Mouse (Mus musculus) G1E (cell line): ENCODE results near the gene Pdia2. TPM values are rescaled to one million over a fixed set of nuclear protein-coding genes. Genes with fewer than 3 reads are reported as not detected.
"Not testable (repeated sequence)": the region's sequence is repeated elsewhere in the genome, so short reads cannot be mapped to it uniquely, and the experiment has no call there.

Experiments used
- ATAC-seq: 2 replicates; pipeline ENCODE4 v1.8.0; 2016; ENCODE audit warnings: mild to moderate bottlenecking; ENCODE audit not compliant: insufficient number of reproducible peaks, poor library complexity, low FRiP score, severe bottlenecking; ENCODE audit errors: extremely low read depth
- DNase-seq: peaks from one replicate; pipeline ENCODE4 v3.0.0; 2012; ENCODE audit warnings: low spot score
- H3K27me3 ChIP-seq: 2 replicates; pipeline ENCODE4 v1.6.1; 2012; ENCODE audit warnings: mild to moderate bottlenecking, low read length, inconsistent platforms; ENCODE audit not compliant: insufficient read depth
- H3K36me3 ChIP-seq: replicated peaks from 2 replicates; pipeline ENCODE3; 2012; ENCODE audit warnings: mild to moderate bottlenecking, inconsistent platforms
- H3K4me1 ChIP-seq: 2 replicates; pipeline ENCODE4 v1.6.1; 2012; ENCODE audit warnings: low read depth, low read length, inconsistent platforms, mixed read lengths; ENCODE audit not compliant: insufficient read depth
- H3K4me3 ChIP-seq: 2 replicates; pipeline ENCODE4 v1.5.1; 2012; ENCODE audit warnings: low read depth, mild to moderate bottlenecking, inconsistent platforms, low read length, moderate library complexity, mixed read lengths
- H3K9me3 ChIP-seq: replicated peaks from 2 replicates; pipeline ENCODE4 v1.6.1; 2012; ENCODE audit warnings: inconsistent platforms
- CTCF ChIP-seq: IDR thresholded peaks from 2 replicates; pipeline ENCODE4 v1.5.1; 2012; ENCODE audit warnings: low read depth, low read length, inconsistent platforms, mixed read lengths
- GATA1 ChIP-seq: IDR thresholded peaks from 2 replicates; pipeline ENCODE4 v1.6.1; 2012; ENCODE audit warnings: borderline replicate concordance, low read length, inconsistent platforms, mixed read lengths
- GATA2 ChIP-seq: IDR thresholded peaks from 2 replicates; pipeline ENCODE4 v1.6.1; 2012; ENCODE audit warnings: low read depth, low read length, inconsistent platforms, borderline replicate concordance
- POLR2AphosphoS5 ChIP-seq: IDR thresholded peaks from 2 replicates; pipeline ENCODE4 v1.6.1; 2012; ENCODE audit warnings: low read depth, low read length, inconsistent platforms; ENCODE audit not compliant: insufficient replicate concordance
- TAL1 ChIP-seq: conservative IDR thresholded peaks from 2 replicates; pipeline ENCODE4 v1.6.1; 2012; ENCODE audit warnings: low read depth, low read length, inconsistent platforms, mixed read lengths
- polyA plus RNA-seq: library from polyadenylated mRNA; stranded (reverse); fragments of >175 nt; gene quantifications from 2 replicates; pipeline ENCODE4 v1.2.3, GENCODE M21; 2012
- total RNA-seq, 2 experiments: library from RNA; stranded (forward) in 1 of 2; stranded (reverse) in 1 of 2; fragments of 200-1000 nt in 1 of 2; fragments of >200 nt in 1 of 2; fragmentation: Nextera tagmentation in 1 of 2; gene quantifications; 2 replicates each; pipeline ENCODE4 v1.2.3; 2014 to 2017

Gene Pdia2
- total and polyA plus RNA-seq, 3 experiments: 0.11 to 2.0 (median 0.65) TPM

DNA sequence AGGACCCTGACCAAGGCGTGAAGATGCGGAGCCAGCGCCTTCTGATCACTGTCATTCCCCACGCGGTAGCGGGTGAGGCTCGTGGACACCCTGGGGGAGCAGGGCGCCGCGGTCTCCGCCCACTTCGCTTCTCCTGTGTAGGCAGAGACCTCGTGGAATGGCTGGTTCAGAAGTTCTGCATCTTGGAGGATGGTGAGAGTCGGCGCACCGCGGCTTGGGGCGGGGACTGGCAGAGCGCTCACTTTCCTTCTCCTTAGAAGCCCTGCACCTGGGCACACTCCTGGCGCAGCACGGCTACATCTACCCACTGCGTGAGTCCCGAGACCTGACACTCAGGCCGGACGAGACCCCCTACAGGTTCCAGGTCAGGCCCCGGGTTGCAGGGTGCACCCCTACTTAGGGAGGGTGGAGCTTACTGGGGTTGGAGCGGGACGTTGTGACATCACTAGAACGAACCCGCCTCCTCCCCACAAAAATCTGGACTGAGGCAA is 4.5 kb upstream of the Pdia2 start:
- DNase-seq (peak; percentile 30), ATAC-seq (no peak)
- H3K36me3 ChIP-seq: peaks cover 64% of the 10 kb centered on the region
- H3K4me3 ChIP-seq: peak overlapping the region; percentile 78
- H3K27me3 ChIP-seq: no peaks in the 10 kb centered on the region; the same call in 1 of the 2 replicates
- peaks cover 81% of the 10 kb centered on the region for H3K4me1 ChIP-seq
- TF ChIP-seq TAL1: no peak
- TF ChIP-seq GATA1: no peak
- no peak for TF ChIP-seq POLR2AphosphoS5
- TF ChIP-seq CTCF: no peak
- TF ChIP-seq GATA2: no peak
- no peaks in the 10 kb centered on the region for H3K9me3 ChIP-seq

DNA sequence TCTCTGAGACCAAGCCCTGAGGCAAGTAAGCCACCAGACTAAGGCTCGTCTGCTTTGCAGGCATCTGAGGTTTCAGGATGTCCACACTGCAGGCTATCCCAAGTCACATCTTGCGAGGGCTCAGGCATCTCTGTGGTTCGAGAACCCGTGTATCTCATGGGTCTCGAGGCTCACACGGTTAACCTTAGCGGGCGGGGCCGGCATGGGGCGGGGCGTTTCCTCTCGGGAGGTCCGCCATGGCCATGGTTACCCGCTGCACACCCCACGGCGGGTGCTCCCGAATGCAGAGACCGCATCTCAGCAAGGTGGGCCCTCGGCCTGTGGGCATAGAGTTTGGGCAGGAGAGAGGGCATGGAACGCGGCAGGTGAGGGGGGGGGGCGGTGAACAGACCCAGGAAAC is 3.9 kb upstream of the Pdia2 start, which contains the start of gene Rgs11:
Rgs11 (plus strand) TSS at position 215 of the 400 bp plus-strand sequence.
- TF ChIP-seq POLR2AphosphoS5 (no peak), GATA1 (no peak), GATA2 (no peak), CTCF (no peak), TAL1 (no peak)
- Histone ChIP-seq H3K4me1 (peaks cover 88% of the 10 kb centered on the region), H3K27me3 (no peaks in the 10 kb centered on the region; the same call in 1 of the 2 replicates), H3K4me3 (peak within 1 kb of the TSS; percentile 78), H3K36me3 (peaks cover 64% of the 10 kb centered on the region), H3K9me3 (no peaks in the 10 kb centered on the region)
- no peak for ATAC-seq
- DNase-seq: peak; percentile 78

DNA sequence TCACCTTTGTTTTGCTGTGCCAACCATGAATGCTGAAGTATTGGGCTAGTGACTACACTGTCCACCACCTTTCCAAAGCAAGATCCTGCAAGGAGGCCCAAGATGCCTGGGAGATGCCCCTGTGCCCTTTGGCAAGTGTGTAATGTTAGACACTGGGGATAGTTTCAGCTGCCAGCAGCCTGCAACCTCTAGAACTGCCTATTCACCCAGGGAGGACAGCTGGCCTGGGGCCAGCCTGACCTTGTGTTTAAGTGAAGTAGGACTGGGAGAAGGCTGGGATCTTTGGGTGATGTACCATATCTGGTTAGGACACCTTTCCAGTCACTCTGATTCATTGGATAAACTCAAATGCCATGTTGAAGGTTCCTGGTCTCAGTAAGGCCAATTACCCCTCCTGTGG is 3.1 kb upstream of the Pdia2 start:
- Histone ChIP-seq H3K27me3 (no peaks in the 10 kb centered on the region; the same call in 1 of the 2 replicates), H3K9me3 (no peaks in the 10 kb centered on the region), H3K4me3 (peak overlapping the region; percentile 73; the same call in 1 of the 2 replicates), H3K36me3 (peaks cover 64% of the 10 kb centered on the region), H3K4me1 (peaks cover 92% of the 10 kb centered on the region)
- DNase-seq (no peak), ATAC-seq (no peak)
- TF ChIP-seq GATA2: no peak
- TF ChIP-seq GATA1: no peak
- no peak for TF ChIP-seq TAL1
- no peak for TF ChIP-seq CTCF
- TF ChIP-seq POLR2AphosphoS5: no peak

DNA sequence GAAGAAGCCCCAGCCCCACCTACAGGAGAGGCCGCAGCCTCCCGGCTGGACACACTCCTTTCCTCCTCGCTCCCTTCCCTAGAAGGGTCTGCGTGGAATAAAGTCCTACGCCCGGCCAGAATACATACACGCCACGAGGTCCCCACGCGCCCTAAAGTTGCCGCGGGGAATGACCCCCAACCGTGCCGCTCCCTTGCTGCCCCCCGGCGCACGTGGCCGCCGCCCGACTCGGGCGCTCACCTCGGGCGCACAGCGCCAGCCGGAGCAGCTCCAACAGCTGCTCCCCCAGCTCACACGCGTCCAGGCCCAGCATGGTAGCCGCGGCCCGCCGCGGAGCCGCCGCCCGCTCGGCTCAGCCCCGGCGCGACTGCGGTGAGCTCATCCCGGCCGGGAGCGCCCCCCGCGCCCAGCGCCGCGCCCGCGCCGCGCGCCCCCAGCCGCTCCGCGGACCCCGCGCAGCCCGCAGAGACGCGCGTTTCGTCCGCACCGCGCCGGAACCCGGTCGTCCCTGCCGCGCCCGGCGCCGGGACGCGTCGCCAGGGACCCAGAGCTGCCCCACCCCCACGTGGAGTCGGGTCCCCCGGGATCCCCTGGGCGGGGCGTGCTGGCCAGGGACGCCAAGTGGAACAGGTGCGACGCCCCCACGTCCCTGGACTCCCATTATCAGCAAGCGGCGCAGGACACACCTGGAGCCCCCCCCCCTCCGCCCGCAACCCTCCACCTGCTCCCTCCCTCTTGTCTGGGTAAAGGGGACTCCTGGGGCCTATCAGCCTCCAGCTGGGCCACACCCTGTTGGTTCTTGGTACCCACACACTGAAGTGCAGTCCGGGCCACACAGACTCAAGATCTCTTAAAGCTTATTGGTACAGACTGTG is 2.2 kb upstream of the Pdia2 start:
- Histone ChIP-seq H3K27me3 (no peaks in the 10 kb centered on the region; the same call in 1 of the 2 replicates), H3K36me3 (peaks cover 65% of the 10 kb centered on the region), H3K9me3 (no peaks in the 10 kb centered on the region), H3K4me1 (peaks cover 89% of the 10 kb centered on the region), H3K4me3 (peak overlapping the region; percentile 73)
- no peak for TF ChIP-seq POLR2AphosphoS5
- no peak for TF ChIP-seq CTCF
- no peak for TF ChIP-seq GATA2
- TF ChIP-seq GATA1: no peak
- TF ChIP-seq TAL1: no peak
- ATAC-seq (peak; percentile 30; the same call in 1 of the 2 replicates), DNase-seq (peak; percentile 78)

DNA sequence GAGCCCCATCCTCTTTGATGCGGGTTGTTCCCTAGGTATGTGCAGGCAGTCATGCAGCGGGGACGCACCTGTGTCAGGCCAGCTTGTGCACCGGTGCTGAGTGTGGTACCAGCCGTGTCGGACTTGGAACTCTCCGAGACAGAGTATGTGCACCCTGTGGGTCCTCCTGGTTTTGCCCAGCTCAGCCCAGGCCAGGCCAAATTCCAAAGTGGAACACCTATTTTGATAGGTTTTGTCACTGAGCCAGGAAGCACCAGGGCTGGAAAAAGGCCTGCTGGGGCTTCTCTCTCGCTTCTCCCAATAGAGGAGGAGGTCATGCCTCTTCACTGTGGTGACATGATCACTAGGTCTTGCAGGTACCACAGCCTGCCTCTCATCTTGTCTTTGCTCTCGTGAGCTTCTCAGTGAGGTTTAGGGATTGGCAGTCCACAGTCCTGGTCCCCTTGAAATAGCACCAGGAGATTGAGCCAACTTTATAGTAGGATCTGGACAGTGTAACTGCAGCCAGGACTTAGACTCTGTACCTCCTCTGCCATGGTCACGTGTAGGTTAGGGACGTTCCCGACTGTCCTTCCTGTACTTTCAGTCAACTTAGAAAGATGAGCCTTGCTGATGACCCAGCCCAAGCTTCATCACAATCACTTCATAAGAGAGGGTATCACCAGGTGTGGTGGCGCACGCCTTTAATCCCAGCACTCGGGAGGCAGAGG is 6.3 kb downstream of the Pdia2 start:
- no peak overlapping the region for H3K4me3 ChIP-seq
- TF ChIP-seq GATA1: no peak
- no peak for TF ChIP-seq POLR2AphosphoS5
- no peak for TF ChIP-seq CTCF
- no peak for TF ChIP-seq GATA2
- no peak for TF ChIP-seq TAL1
- DNase-seq (no peak), ATAC-seq (no peak)
- H3K9me3 ChIP-seq: no peaks in the 10 kb centered on the region
- no peaks in the 10 kb centered on the region for H3K27me3 ChIP-seq
- peaks cover 99% of the 10 kb centered on the region for H3K36me3 ChIP-seq
- H3K4me1 ChIP-seq: peaks cover 10% of the 10 kb centered on the region; the same call in 1 of the 2 replicates

DNA sequence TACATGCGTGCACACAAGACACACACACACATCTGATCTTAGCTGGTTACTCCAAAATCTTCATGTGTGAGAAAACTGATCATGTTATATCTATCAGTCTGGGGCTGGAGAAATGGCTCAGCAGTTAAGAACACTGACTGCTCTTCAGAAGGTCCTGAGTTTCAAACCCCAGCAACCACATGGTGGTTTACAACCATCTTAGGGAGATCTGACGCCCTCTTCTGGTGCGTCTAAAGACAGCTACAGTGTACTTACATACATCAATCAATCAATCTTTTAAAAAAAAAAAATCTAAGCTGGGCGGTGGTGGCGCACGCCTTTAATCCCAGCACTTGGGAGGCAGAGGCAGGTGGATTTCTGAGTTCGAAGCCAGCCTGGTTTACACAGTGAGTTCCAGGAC is 7.4 kb downstream of the Pdia2 start:
- not testable (repeated sequence) for DNase-seq, H3K27me3 ChIP-seq, H3K4me3 ChIP-seq, H3K9me3 ChIP-seq, H3K4me1 ChIP-seq, ATAC-seq
- H3K36me3 ChIP-seq: peaks cover 98% of the 10 kb centered on the region
